Mouse (Mus musculus): ENCODE data around the gene Ncf2. TPM values are rescaled to one million over a fixed set of nuclear protein-coding genes. Genes with fewer than 3 reads are reported as not detected.

Ncf2 gene
- total RNA-seq, 1 experiment from 2014 or later = 4.2 TPM

DNA sequence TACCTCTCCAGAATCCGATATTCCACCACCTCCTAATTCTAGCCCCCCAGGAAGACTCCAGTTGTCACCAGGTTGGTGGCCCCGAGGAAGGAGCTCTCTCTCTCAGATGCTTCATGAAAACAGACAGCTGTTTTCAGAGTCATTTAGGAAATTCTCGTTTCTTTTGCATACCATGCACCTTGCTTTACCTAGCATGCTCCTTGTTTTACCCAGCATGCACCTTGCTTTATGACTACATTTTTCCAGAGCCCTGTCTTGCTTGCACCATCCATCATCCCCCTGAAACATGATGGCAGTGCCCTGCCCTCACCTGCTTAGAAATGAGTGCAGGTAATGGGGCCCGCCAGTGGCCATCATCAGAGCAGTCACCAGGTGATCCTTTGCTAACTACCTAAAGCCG lies 31.6 kb downstream of the Ncf2 start:
- no peak for DNase-seq

GRCm38 (mm10) chr1:152832316-152832715 lies 32.3 kb downstream of the Ncf2 start:
- no peak for DNase-seq

- no peak for DNase-seq
Observed at GRCm38 (mm10) chr1:152835061-152835460, 35.1 kb downstream of the Ncf2 start.

- DNase-seq = no peak
Observed at GRCm38 (mm10) chr1:152838026-152838702, 38.2 kb downstream of the Ncf2 start.

GRCm38 (mm10) chr1:152838841-152839240 lies 38.8 kb downstream of the Ncf2 start:
- no peak for DNase-seq

- no peak for DNase-seq
Observed at GRCm38 (mm10) chr1:152840343-152840742, 40.3 kb downstream of the Ncf2 start.

DNA sequence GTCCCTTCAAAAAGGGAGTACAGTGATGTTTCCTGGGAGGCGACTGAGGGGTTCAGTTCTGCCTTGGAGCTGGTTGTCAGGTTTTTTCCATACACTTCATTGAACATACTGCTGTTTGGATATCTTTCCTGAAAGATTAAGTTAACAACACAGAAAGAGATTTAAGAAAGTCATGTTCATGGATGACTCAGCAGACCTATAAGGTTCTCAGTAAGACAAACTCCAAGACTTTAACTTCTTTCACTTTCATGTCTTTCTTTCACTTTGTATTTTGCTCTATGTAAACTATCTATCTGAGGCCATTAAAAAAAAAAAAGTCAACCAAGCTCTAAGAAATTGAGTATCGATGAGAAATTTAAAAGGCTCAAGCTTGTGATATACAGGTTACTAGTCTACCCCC lies 41.1 kb downstream of the Ncf2 start:
- no peak for DNase-seq

- no peak for DNase-seq
Observed at GRCm38 (mm10) chr1:152844634-152845033, 44.6 kb downstream of the Ncf2 start.

DNA sequence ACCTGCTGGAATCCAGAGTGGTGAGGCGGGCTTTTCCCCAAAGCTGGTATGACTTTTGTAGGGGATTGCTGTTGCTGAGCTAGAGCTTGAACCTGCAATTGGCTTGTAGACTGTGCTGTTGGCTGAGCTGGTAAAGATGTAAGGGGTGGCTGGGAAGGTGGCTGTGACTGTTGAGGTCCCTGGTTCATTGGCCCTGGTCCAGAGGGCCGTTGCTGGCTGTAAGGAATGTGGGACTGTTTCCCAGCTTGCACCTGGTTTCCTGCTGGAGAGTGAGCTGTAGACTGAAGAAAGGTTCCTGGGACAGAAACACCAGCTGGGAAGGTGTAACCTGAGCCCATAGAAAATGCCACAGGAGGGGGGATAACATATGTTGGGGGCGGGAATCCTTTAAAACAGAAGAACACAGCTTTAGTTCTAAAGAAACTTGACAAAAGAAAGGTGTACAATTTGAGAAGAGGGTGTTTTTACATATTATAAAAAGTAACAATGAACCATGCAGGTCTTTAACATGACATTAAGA lies 45.3 kb downstream of the Ncf2 start:
- DNase-seq = no peak

GRCm38 (mm10) chr1:152846856-152847255 lies 46.9 kb downstream of the Ncf2 start:
- DNase-seq = no peak

DNA sequence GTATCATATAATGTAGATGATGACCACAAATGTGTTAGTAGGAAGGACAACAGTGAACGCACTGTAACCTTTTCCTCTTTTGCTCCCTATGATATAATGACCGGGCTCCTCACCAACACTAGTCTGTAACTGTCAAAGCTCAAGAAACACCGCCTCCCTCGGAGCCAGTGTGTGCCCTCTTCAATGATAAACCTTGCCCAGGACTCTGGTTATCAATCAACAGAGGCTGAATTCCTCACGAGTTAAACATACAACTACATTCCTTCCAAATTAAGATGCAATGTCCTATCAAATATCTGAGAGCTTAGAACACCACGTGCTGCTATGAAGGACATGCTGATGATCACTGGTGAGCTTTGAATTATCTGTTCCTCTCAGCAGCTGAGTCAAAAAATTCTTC lies 69.9 kb downstream of the Ncf2 start:
- no peak for DNase-seq

DNA sequence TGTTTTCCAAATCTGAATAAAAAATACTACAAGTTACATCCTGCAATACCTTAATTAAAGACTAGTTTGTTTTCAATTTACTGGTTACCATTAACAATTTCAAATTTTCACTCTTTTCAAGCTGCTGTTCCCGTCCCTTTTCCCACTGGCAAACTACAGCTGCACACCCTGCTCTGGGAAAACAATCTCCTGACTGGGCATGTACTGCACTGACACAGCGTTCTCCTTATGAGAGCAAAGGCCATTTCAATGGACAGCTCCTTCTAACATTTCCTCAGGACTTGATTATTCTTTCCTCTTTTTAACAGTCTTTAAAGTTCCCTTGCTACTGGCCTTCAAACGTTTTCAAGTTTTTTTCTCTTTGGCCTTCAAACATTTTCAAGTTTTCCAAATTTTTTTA lies 71.0 kb downstream of the Ncf2 start:
- DNase-seq = no peak

Other genes starting within 250 kb of the Ncf2 start
- not detected in 2 replicates for gene Apobec4, start 49.6 kb upstream of the Ncf2 start, total RNA-seq (2021)
- 18.2 and 31.1 TPM in 2 replicates for gene Rgl1, start 33.8 kb upstream of the Ncf2 start, total RNA-seq (2021)
- gene Arpc5, start 33.7 kb upstream of the Ncf2 start, total RNA-seq (2021) = 111 and 124 TPM in 2 replicates
- 68.2 and 70.2 TPM in 2 replicates for gene Smg7, start 102.5 kb downstream of the Ncf2 start, total RNA-seq (2021)
- 0.76 and 1.2 TPM in 2 replicates for gene Nmnat2, start 154.8 kb downstream of the Ncf2 start, total RNA-seq (2021)